Mouse (Mus musculus): ENCODE measurements at regions not wholly inside any gene's neighbourhood (a gene's known extent, or its start where the extent isn't known, plus 50 kb on each side); places are given as distances from the start of the nearest gene placed in this dataset.

GRCm38 (mm10) chr4:53327382-53328165 is 112.6 kb upstream of the Slc44a1 start:
- 53% methylated on average over 7 of the region's 7 CpGs for WGBS
- ATAC-seq, result no peak
- Histone ChIP-seq H3K4me3 (replicated peaks; ENCODE audit: low read length) (no peak overlapping the region), H3K27ac (ENCODE audit: low read length) (no peak overlapping the region), H3K4me1 (replicated peaks; ENCODE audit: control insufficient read depth, insufficient read depth, low read length) (no peaks in the 10 kb centered on the region), H3K27me3 (replicated peaks; ENCODE audit: control insufficient read depth, insufficient read depth, low read length) (no peaks in the 10 kb centered on the region), H3K9ac (replicated peaks; ENCODE audit: low read depth, low read length) (no peak overlapping the region), H3K36me3 (ENCODE audit: control insufficient read depth, insufficient read depth) (no peaks in the 10 kb centered on the region), H3K9me3 (ENCODE audit: control insufficient read depth, low read length) (no peaks in the 10 kb centered on the region), H3K4me2 (ENCODE audit: low read length) (no peak overlapping the region)

GRCm38 (mm10) chr4:53323838-53324237 is 116.4 kb upstream of the Slc44a1 start:
- Histone ChIP-seq H3K36me3 (ENCODE audit: control insufficient read depth, insufficient read depth) (no peaks in the 10 kb centered on the region), H3K27me3 (replicated peaks; ENCODE audit: control insufficient read depth, insufficient read depth, low read length) (no peaks in the 10 kb centered on the region), H3K4me1 (replicated peaks; ENCODE audit: control insufficient read depth, insufficient read depth, low read length) (peaks cover 1% of the 10 kb centered on the region), H3K4me2 (ENCODE audit: low read length) (no peak overlapping the region), H3K27ac (ENCODE audit: low read length) (no peak overlapping the region), H3K9ac (replicated peaks; ENCODE audit: low read depth, low read length) (no peak overlapping the region), H3K9me3 (ENCODE audit: control insufficient read depth, low read length) (no peaks in the 10 kb centered on the region), H3K4me3 (replicated peaks; ENCODE audit: low read length) (no peak overlapping the region)
- 88% methylated on average over 4 of the region's 4 CpGs for WGBS
- ATAC-seq, result no peak

- ATAC-seq, result no peak
Observed at GRCm38 (mm10) chr4:53323195-53323594, 117.0 kb upstream of the Slc44a1 start.

GRCm38 (mm10) chr4:53322484-53322883 is 117.7 kb upstream of the Slc44a1 start:
- Histone ChIP-seq H3K4me1 (replicated peaks; ENCODE audit: control insufficient read depth, insufficient read depth, low read length) (peaks cover 12% of the 10 kb centered on the region), H3K36me3 (ENCODE audit: control insufficient read depth, insufficient read depth) (no peaks in the 10 kb centered on the region), H3K9ac (replicated peaks; ENCODE audit: low read depth, low read length) (no peak overlapping the region), H3K27ac (ENCODE audit: low read length) (no peak overlapping the region), H3K27me3 (replicated peaks; ENCODE audit: control insufficient read depth, insufficient read depth, low read length) (no peaks in the 10 kb centered on the region), H3K4me2 (ENCODE audit: low read length) (no peak overlapping the region), H3K4me3 (replicated peaks; ENCODE audit: low read length) (no peak overlapping the region), H3K9me3 (ENCODE audit: control insufficient read depth, low read length) (no peaks in the 10 kb centered on the region)
- WGBS, result 44% methylated on average over 5 of the region's 5 CpGs
- no peak for ATAC-seq

More at GRCm38 (mm10) chr4:53323195-53323594, 117.0 kb upstream of the Slc44a1 start:
- 87% methylated on average over 3 of the region's 3 CpGs for WGBS
- H3K27ac ChIP-seq (ENCODE audit: low read length), result no peak overlapping the region
- no peaks in the 10 kb centered on the region for H3K36me3 ChIP-seq (ENCODE audit: control insufficient read depth, insufficient read depth)
- H3K9ac ChIP-seq (replicated peaks; ENCODE audit: low read depth, low read length), result no peak overlapping the region
- H3K9me3 ChIP-seq (ENCODE audit: control insufficient read depth, low read length), result no peaks in the 10 kb centered on the region
- no peak overlapping the region for H3K4me3 ChIP-seq (replicated peaks; ENCODE audit: low read length)
- peaks cover 5% of the 10 kb centered on the region for H3K4me1 ChIP-seq (replicated peaks; ENCODE audit: control insufficient read depth, insufficient read depth, low read length)
- H3K4me2 ChIP-seq (ENCODE audit: low read length), result no peak overlapping the region
- no peaks in the 10 kb centered on the region for H3K27me3 ChIP-seq (replicated peaks; ENCODE audit: control insufficient read depth, insufficient read depth, low read length)

- Histone ChIP-seq H3K27ac (ENCODE audit: low read length) (peak overlapping the region; percentile 0; the same call in 1 of the 2 replicates), H3K9me3 (ENCODE audit: control insufficient read depth, low read length) (no peaks in the 10 kb centered on the region), H3K9ac (replicated peaks; ENCODE audit: low read depth, low read length) (no peak overlapping the region), H3K4me1 (replicated peaks; ENCODE audit: control insufficient read depth, insufficient read depth, low read length) (peaks cover 22% of the 10 kb centered on the region), H3K4me2 (ENCODE audit: low read length) (no peak overlapping the region), H3K27me3 (replicated peaks; ENCODE audit: control insufficient read depth, insufficient read depth, low read length) (no peaks in the 10 kb centered on the region), H3K4me3 (replicated peaks; ENCODE audit: low read length) (no peak overlapping the region), H3K36me3 (ENCODE audit: control insufficient read depth, insufficient read depth) (no peaks in the 10 kb centered on the region)
- WGBS, result 48% methylated on average over 6 of the region's 6 CpGs
- ATAC-seq, result peak; percentile 39
Observed at GRCm38 (mm10) chr4:53320735-53321449, 119.3 kb upstream of the Slc44a1 start.

- no peak overlapping the region for H3K4me2 ChIP-seq (ENCODE audit: low read length)
- H3K4me1 ChIP-seq (replicated peaks; ENCODE audit: control insufficient read depth, insufficient read depth, low read length), result peaks cover 36% of the 10 kb centered on the region
- H3K4me3 ChIP-seq (replicated peaks; ENCODE audit: low read length), result no peak overlapping the region
- no peak for ATAC-seq
- 88% methylated on average over 4 of the region's 4 CpGs for WGBS
- H3K9me3 ChIP-seq (ENCODE audit: control insufficient read depth, low read length), result no peaks in the 10 kb centered on the region
- H3K27me3 ChIP-seq (replicated peaks; ENCODE audit: control insufficient read depth, insufficient read depth, low read length), result no peaks in the 10 kb centered on the region
- no peak overlapping the region for H3K9ac ChIP-seq (replicated peaks; ENCODE audit: low read depth, low read length)
- H3K36me3 ChIP-seq (ENCODE audit: control insufficient read depth, insufficient read depth), result no peaks in the 10 kb centered on the region
- no peak overlapping the region for H3K27ac ChIP-seq (ENCODE audit: low read length)
Observed at GRCm38 (mm10) chr4:53319051-53319450, 121.2 kb upstream of the Slc44a1 start.

- H3K4me3 ChIP-seq (replicated peaks; ENCODE audit: low read length), result no peak overlapping the region
- no peaks in the 10 kb centered on the region for H3K9me3 ChIP-seq (ENCODE audit: control insufficient read depth, low read length)
- 72% methylated on average over 6 of the region's 6 CpGs for WGBS
- H3K4me2 ChIP-seq (ENCODE audit: low read length), result no peak overlapping the region
- H3K4me1 ChIP-seq (replicated peaks; ENCODE audit: control insufficient read depth, insufficient read depth, low read length), result peaks cover 36% of the 10 kb centered on the region
- H3K27me3 ChIP-seq (replicated peaks; ENCODE audit: control insufficient read depth, insufficient read depth, low read length), result no peaks in the 10 kb centered on the region
- H3K36me3 ChIP-seq (ENCODE audit: control insufficient read depth, insufficient read depth), result no peaks in the 10 kb centered on the region
- no peak overlapping the region for H3K9ac ChIP-seq (replicated peaks; ENCODE audit: low read depth, low read length)
- no peak for ATAC-seq
- no peak overlapping the region; the same call in 1 of the 2 replicates for H3K27ac ChIP-seq (ENCODE audit: low read length)
Observed at GRCm38 (mm10) chr4:53318181-53318580, 122.0 kb upstream of the Slc44a1 start.

- no peak overlapping the region for H3K4me3 ChIP-seq (replicated peaks; ENCODE audit: low read length)
- peak overlapping the region; percentile 13 for H3K27ac ChIP-seq (ENCODE audit: low read length)
- H3K4me2 ChIP-seq (ENCODE audit: low read length), result no peak overlapping the region
- no peaks in the 10 kb centered on the region for H3K36me3 ChIP-seq (ENCODE audit: control insufficient read depth, insufficient read depth)
- 6% methylated on average over 7 of the region's 7 CpGs for WGBS
- peaks cover 36% of the 10 kb centered on the region for H3K4me1 ChIP-seq (replicated peaks; ENCODE audit: control insufficient read depth, insufficient read depth, low read length)
- ATAC-seq, result peak; percentile 62
- H3K9me3 ChIP-seq (ENCODE audit: control insufficient read depth, low read length), result no peaks in the 10 kb centered on the region
- H3K9ac ChIP-seq (replicated peaks; ENCODE audit: low read depth, low read length), result no peak overlapping the region
- H3K27me3 ChIP-seq (replicated peaks; ENCODE audit: control insufficient read depth, insufficient read depth, low read length), result no peaks in the 10 kb centered on the region
Observed at GRCm38 (mm10) chr4:53317453-53317824, 122.8 kb upstream of the Slc44a1 start.

GRCm38 (mm10) chr4:53316796-53317452 is 123.3 kb upstream of the Slc44a1 start:
- Histone ChIP-seq H3K4me3 (replicated peaks; ENCODE audit: low read length) (no peak overlapping the region), H3K9me3 (ENCODE audit: control insufficient read depth, low read length) (no peaks in the 10 kb centered on the region), H3K4me2 (ENCODE audit: low read length) (no peak overlapping the region), H3K9ac (replicated peaks; ENCODE audit: low read depth, low read length) (no peak overlapping the region), H3K4me1 (replicated peaks; ENCODE audit: control insufficient read depth, insufficient read depth, low read length) (peaks cover 36% of the 10 kb centered on the region), H3K27ac (ENCODE audit: low read length) (peak overlapping the region; percentile 13), H3K36me3 (ENCODE audit: control insufficient read depth, insufficient read depth) (no peaks in the 10 kb centered on the region), H3K27me3 (replicated peaks; ENCODE audit: control insufficient read depth, insufficient read depth, low read length) (no peaks in the 10 kb centered on the region)
- WGBS, result 75% methylated on average over 14 of the region's 14 CpGs
- ATAC-seq, result peak; percentile 16; the same call in 1 of the 2 replicates

Measured in forebrain, embryonic 16.5 days (tissue).